Mouse (Mus musculus) kidney, adult 2 months (tissue): ENCODE data around the gene Aco1.

Source experiments
- CTCF ChIP-seq: fragments of 200-500 bp; conservative IDR thresholded peaks from 2 replicates; pipeline ENCODE4 v1.5.1; 2011; ENCODE audit warnings: low read depth, mild to moderate bottlenecking, control low read depth, low read length, moderate library complexity, mixed read lengths; ENCODE audit not compliant: insufficient read depth, insufficient read length
- POLR2A ChIP-seq: fragments of 200-500 bp; IDR thresholded peaks from one replicate; pipeline ENCODE4 v1.6.1; 2011; ENCODE audit warnings: low read depth, low read length, control low read depth

DNA sequence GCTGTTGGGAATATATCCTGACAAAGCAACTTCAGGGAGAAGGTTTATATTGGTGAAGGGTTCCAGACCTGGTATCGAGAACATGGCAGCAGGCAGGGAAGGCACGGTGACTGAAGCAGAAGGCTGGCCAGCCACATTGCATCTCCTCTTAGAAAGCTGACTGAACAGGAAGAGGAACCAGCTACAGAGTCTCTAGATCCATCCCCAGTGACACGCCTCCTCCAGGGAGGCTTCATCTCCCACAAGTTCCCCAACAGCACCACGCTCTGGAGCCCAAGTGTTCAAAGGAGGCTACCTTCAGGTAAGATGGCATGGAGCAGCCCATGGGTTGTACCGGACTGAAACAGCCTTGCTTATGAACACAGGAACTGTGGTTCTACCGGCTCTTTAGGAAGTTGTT is 59.3 kb downstream of the Aco1 start:
- TF ChIP-seq CTCF: no peak
- no peak for TF ChIP-seq POLR2A
